Mouse (Mus musculus) embryonic facial prominence, embryonic 10.5 days (tissue): ENCODE results near the gene Il12rb1. TPM values are rescaled to one million over a fixed set of nuclear protein-coding genes. Genes with fewer than 3 reads are reported as not detected.
A peak's percentile ranks its signal among the peaks of the same experiment; 100 is the strongest.

Experiments used
- DNase-seq: peaks from one replicate; pipeline ENCODE4 v3.0.0-alpha.2; 2017; ENCODE audit warnings: low spot score
- H3K27ac ChIP-seq: fragments of 300-500 bp; sonication (generic); replicated peaks from 2 replicates; pipeline ENCODE4 v1.5.1; 2016; ENCODE audit warnings: mild to moderate bottlenecking
- H3K27me3 ChIP-seq: fragments of 300-500 bp; sonication (generic); replicated peaks from 2 replicates; pipeline ENCODE4 v1.6.1; 2016; ENCODE audit warnings: low read depth, mild to moderate bottlenecking; ENCODE audit not compliant: poor library complexity, severe bottlenecking
- H3K36me3 ChIP-seq: fragments of 300-500 bp; sonication (generic); replicated peaks from 2 replicates; pipeline ENCODE4 v1.6.1; 2016; ENCODE audit warnings: mild to moderate bottlenecking, moderate library complexity
- H3K4me1 ChIP-seq: fragments of 300-500 bp; sonication (generic); 2 replicates; pipeline ENCODE4 v1.6.1; 2016
- H3K4me3 ChIP-seq: fragments of 300-500 bp; sonication (generic); 2 replicates; pipeline ENCODE4 v1.5.1; 2016; ENCODE audit warnings: mild to moderate bottlenecking, moderate library complexity
- H3K9me3 ChIP-seq: fragments of 300-500 bp; sonication (generic); 2 replicates; pipeline ENCODE4 v1.6.1; 2016; ENCODE audit warnings: mild to moderate bottlenecking
- whole genome bisulfite sequencing: fragments of 180-500 bp; shearing (Covaris S2); methylation state at CpG from one replicate; pipeline ENCODE4 v1.1.7; 2016; 5-methylcytosine and 5-hydroxymethylcytosine counted together
- polyA plus RNA-seq: library from polyadenylated mRNA; unstranded; fragments of >200 nt; fragmentation: Nextera tagmentation; extraction: Ambion mirVana; gene quantifications from 2 replicates; pipeline ENCODE4 v1.2.1, GENCODE M21; 2016

The Il12rb1 gene
- polyA plus RNA-seq, 1 experiment from 2014 or later, result not detected

- H3K4me1 ChIP-seq, result peaks cover 44% of the 10 kb centered on the region
- DNase-seq, result peak; percentile 94
- no peaks in the 10 kb centered on the region for H3K9me3 ChIP-seq
- peaks cover 7% of the 10 kb centered on the region; the same call in 1 of the 2 replicates for H3K36me3 ChIP-seq
- WGBS, result 40% methylated on average over 22 of the region's 22 CpGs
- H3K4me3 ChIP-seq, result peak overlapping the region; percentile 19; the same call in 1 of the 2 replicates
- H3K27ac ChIP-seq, result peak overlapping the region; percentile 52
- H3K27me3 ChIP-seq, result peaks cover 19% of the 10 kb centered on the region; the same call in 1 of the 2 replicates
Observed at GRCm38 (mm10) chr8:70841147-70842072, 33.2 kb downstream of the Il12rb1 start.

GRCm38 (mm10) chr8:70842484-70842883, 34.2 kb downstream of the Il12rb1 start:
- H3K4me1 ChIP-seq, result peaks cover 39% of the 10 kb centered on the region
- H3K9me3 ChIP-seq, result no peaks in the 10 kb centered on the region
- H3K27me3 ChIP-seq, result peaks cover 26% of the 10 kb centered on the region
- 0 out of 2 replicates have a peak overlapping the region, but pooled peaks have one; percentile 19 for H3K4me3 ChIP-seq
- no peak for DNase-seq
- no peaks in the 10 kb centered on the region for H3K36me3 ChIP-seq
- no peak overlapping the region for H3K27ac ChIP-seq
- WGBS, result 75% methylated on average over 25 of the region's 25 CpGs

GRCm38 (mm10) chr8:70843214-70843773, 35.0 kb downstream of the Il12rb1 start:
- no peak for DNase-seq
- WGBS, result 86% methylated on average over 5 of the region's 5 CpGs

GRCm38 (mm10) chr8:70843941-70844340, 35.7 kb downstream of the Il12rb1 start:
- peak overlapping the region; percentile 27 for H3K4me3 ChIP-seq
- H3K27me3 ChIP-seq, result peaks cover 41% of the 10 kb centered on the region
- H3K9me3 ChIP-seq, result no peaks in the 10 kb centered on the region
- H3K4me1 ChIP-seq, result peaks cover 33% of the 10 kb centered on the region
- peak overlapping the region; percentile 62 for H3K27ac ChIP-seq
- WGBS, result 90% methylated on average over 8 of the region's 8 CpGs
- no peak for DNase-seq
- H3K36me3 ChIP-seq, result no peaks in the 10 kb centered on the region

More at GRCm38 (mm10) chr8:70843214-70843773, 35.0 kb downstream of the Il12rb1 start:
- Histone ChIP-seq H3K4me1 (peaks cover 39% of the 10 kb centered on the region), H3K9me3 (no peaks in the 10 kb centered on the region), H3K36me3 (no peaks in the 10 kb centered on the region), H3K4me3 (no peak overlapping the region), H3K27ac (no peak overlapping the region), H3K27me3 (peaks cover 34% of the 10 kb centered on the region)

GRCm38 (mm10) chr8:70844523-70844922, 36.3 kb downstream of the Il12rb1 start:
- Histone ChIP-seq H3K36me3 (no peaks in the 10 kb centered on the region), H3K27ac (peak overlapping the region; percentile 62), H3K4me3 (peak overlapping the region; percentile 27), H3K9me3 (no peaks in the 10 kb centered on the region), H3K4me1 (peaks cover 30% of the 10 kb centered on the region), H3K27me3 (peaks cover 42% of the 10 kb centered on the region)
- peak; percentile 94 for DNase-seq
- WGBS, result under 1% methylated on average over 6 of the region's 6 CpGs

- Histone ChIP-seq H3K9me3 (no peaks in the 10 kb centered on the region), H3K27ac (no peak overlapping the region), H3K4me1 (peaks cover 27% of the 10 kb centered on the region), H3K36me3 (no peaks in the 10 kb centered on the region), H3K27me3 (peaks cover 42% of the 10 kb centered on the region), H3K4me3 (no peak overlapping the region)
- 37% methylated on average over 5 of the region's 5 CpGs for WGBS
- DNase-seq, result no peak
Observed at GRCm38 (mm10) chr8:70845108-70845507, 36.9 kb downstream of the Il12rb1 start.

GRCm38 (mm10) chr8:70846371-70847154, 38.3 kb downstream of the Il12rb1 start:
- Histone ChIP-seq H3K27ac (no peak overlapping the region), H3K9me3 (no peaks in the 10 kb centered on the region), H3K36me3 (no peaks in the 10 kb centered on the region), H3K4me3 (no peak overlapping the region), H3K27me3 (peaks cover 42% of the 10 kb centered on the region), H3K4me1 (peaks cover 15% of the 10 kb centered on the region)
- DNase-seq, result no peak
- 59% methylated on average over 15 of the region's 15 CpGs for WGBS

- Histone ChIP-seq H3K4me3 (no peak overlapping the region), H3K4me1 (peaks cover 17% of the 10 kb centered on the region), H3K9me3 (no peaks in the 10 kb centered on the region), H3K27me3 (peaks cover 28% of the 10 kb centered on the region), H3K27ac (no peak overlapping the region), H3K36me3 (no peaks in the 10 kb centered on the region; the same call in 1 of the 2 replicates)
- 87% methylated on average over 3 of the region's 3 CpGs for WGBS
- no peak for DNase-seq
Observed at GRCm38 (mm10) chr8:70849333-70849990, 41.2 kb downstream of the Il12rb1 start.

GRCm38 (mm10) chr8:70850132-70850845, 42.0 kb downstream of the Il12rb1 start:
- Histone ChIP-seq H3K4me1 (peaks cover 14% of the 10 kb centered on the region), H3K4me3 (no peak overlapping the region), H3K27me3 (peaks cover 36% of the 10 kb centered on the region), H3K36me3 (no peaks in the 10 kb centered on the region; the same call in 1 of the 2 replicates), H3K9me3 (no peaks in the 10 kb centered on the region), H3K27ac (no peak overlapping the region)
- WGBS, result 82% methylated on average over 7 of the region's 7 CpGs
- no peak for DNase-seq

- no peak for DNase-seq
- H3K27me3 ChIP-seq, result peaks cover 42% of the 10 kb centered on the region
- no peaks in the 10 kb centered on the region; the same call in 1 of the 2 replicates for H3K36me3 ChIP-seq
- 81% methylated on average over 4 of the region's 4 CpGs for WGBS
- no peak overlapping the region for H3K27ac ChIP-seq
- H3K9me3 ChIP-seq, result no peaks in the 10 kb centered on the region
- peaks cover 17% of the 10 kb centered on the region for H3K4me1 ChIP-seq
- no peak overlapping the region for H3K4me3 ChIP-seq
Observed at GRCm38 (mm10) chr8:70850947-70851346, 42.7 kb downstream of the Il12rb1 start.

GRCm38 (mm10) chr8:70851837-70852236, 43.6 kb downstream of the Il12rb1 start:
- peaks cover 41% of the 10 kb centered on the region for H3K27me3 ChIP-seq
- no peaks in the 10 kb centered on the region for H3K9me3 ChIP-seq
- H3K36me3 ChIP-seq, result no peaks in the 10 kb centered on the region; the same call in 1 of the 2 replicates
- 60% methylated on average over 6 of the region's 6 CpGs for WGBS
- peaks cover 23% of the 10 kb centered on the region for H3K4me1 ChIP-seq
- H3K4me3 ChIP-seq, result no peak overlapping the region
- no peak for DNase-seq
- no peak overlapping the region for H3K27ac ChIP-seq
